Comparison of ENCODE assay signal across 10 mouse cellular contexts in genomic region chr3:121954421-121954820, GRCm38 (mm10). TPM values are rescaled to one million over a fixed set of nuclear protein-coding genes. Genes with fewer than 3 reads are reported as not detected.
A peak's percentile ranks its signal among the peaks of the same experiment; 100 is the strongest.
DNase-seq lines count a peak whose midpoint lies in the region; ATAC-seq and TF ChIP-seq lines count a peak whose summit lies in the region.
"Had no signal": no experiment of that assay in that cellular context is flagged by ENCODE, and none has a peak within 500 bp of the region (broad histone marks: within the 10 kb centered on the region; RNA-seq: fewer than 3 reads in every experiment).

No protein-coding gene starts in this region.

- no peak overlapping the region for H3K27ac ChIP-seq in embryonic facial prominence, embryonic 10.5 days (replicated peaks)
- H3K27ac ChIP-seq in hindbrain, embryonic 13.5 days, result no peak overlapping the region
- H3K27ac ChIP-seq in liver, embryonic 14.5 days, result no peak overlapping the region

- no peak overlapping the region for H3K9ac ChIP-seq in hindbrain, embryonic 13.5 days
- no peak overlapping the region for H3K9ac ChIP-seq in liver, embryonic 14.5 days (replicated peaks)

- 49% methylated on average over 2 of the region's 2 CpGs for WGBS in embryonic facial prominence, embryonic 10.5 days
- WGBS in hindbrain, embryonic 13.5 days, result 52% methylated on average over 2 of the region's 2 CpGs
- WGBS in liver, embryonic 14.5 days (ENCODE audit: insufficient replicate concordance), result 53% methylated on average over 2 of the region's 2 CpGs

- no peak for TF ChIP-seq CTCF in liver, embryonic 14.5 days (IDR thresholded peaks at IDR 0.05; ENCODE audit: low read depth)

- H3K4me3 ChIP-seq in embryonic facial prominence, embryonic 10.5 days, result peak overlapping the region; percentile 80; the same call in 1 of the 2 replicates
- H3K4me3 ChIP-seq in hindbrain, embryonic 13.5 days, result peak overlapping the region; percentile 60; the same call in 1 of the 2 replicates
- no peak overlapping the region; a peak in 1 of 4 replicates for H3K4me3 ChIP-seq in liver, embryonic 14.5 days (ENCODE audit: insufficient read depth in 1 of 2, low read depth in 2 of 2, low read length in 2 of 2)

- H3K27me3 ChIP-seq in embryonic facial prominence, embryonic 10.5 days (replicated peaks; ENCODE audit: low read depth, poor library complexity, severe bottlenecking), result peaks cover 41% of the 10 kb centered on the region
- peaks cover 41% of the 10 kb centered on the region for H3K27me3 ChIP-seq in hindbrain, embryonic 13.5 days
- H3K27me3 ChIP-seq in liver, embryonic 14.5 days (ENCODE audit: control insufficient read depth, insufficient read depth, low read length), result peaks cover 20% of the 10 kb centered on the region

- peak overlapping the region; percentile 83 for H3K4me2 ChIP-seq in hindbrain, embryonic 13.5 days
- peak overlapping the region; percentile 65 for H3K4me2 ChIP-seq in liver, embryonic 14.5 days (ENCODE audit: low read depth)

- TF ChIP-seq EP300 in liver, embryonic 14.5 days (IDR thresholded peaks at IDR 0.05; ENCODE audit: low read depth), result no peak

- H3K4me1 ChIP-seq in embryonic facial prominence, embryonic 10.5 days, result peaks cover 15% of the 10 kb centered on the region
- H3K4me1 ChIP-seq in hindbrain, embryonic 13.5 days (replicated peaks), result peaks cover 11% of the 10 kb centered on the region
- 0 out of 4 replicates have a peak, but pooled peaks cover 0 to 2% of the 10 kb centered on the region in 2 experiments for H3K4me1 ChIP-seq in liver, embryonic 14.5 days (replicated peaks; ENCODE audit: control insufficient read depth in 2 of 2, insufficient read depth in 2 of 2, low read length in 1 of 2)

- ATAC-seq in hindbrain, embryonic 13.5 days (ENCODE audit: low FRiP score), result no peak
- no peak for ATAC-seq in liver, embryonic 14.5 days (ENCODE audit: insufficient read depth)

- DNase-seq in kidney, adult 9 months, result peak; percentile 35
- no peak for DNase-seq in kidney, postnatal 10 days
- no peak for DNase-seq in embryonic facial prominence, embryonic 10.5 days (ENCODE audit: low spot score)
- DNase-seq in liver, embryonic 14.5 days (ENCODE audit: low read depth in 3 of 3, low spot score in 3 of 3), result no peak
- DNase-seq in cerebellum, adult 9-10 months, result no peak
- no peak for DNase-seq in urinary bladder, postnatal 25 days (ENCODE audit: low spot score)
- DNase-seq in thymus, postnatal 36 days, result no peak
- DNase-seq: thymus, postnatal 14 days had no signal

- H3K36me3 ChIP-seq in embryonic facial prominence, embryonic 10.5 days (replicated peaks), result peaks cover 3% of the 10 kb centered on the region
- H3K36me3 ChIP-seq in hindbrain, embryonic 13.5 days, result no peaks in the 10 kb centered on the region
- no peaks in the 10 kb centered on the region for H3K36me3 ChIP-seq in liver, embryonic 14.5 days (replicated peaks; ENCODE audit: control insufficient read depth, insufficient read depth, low read depth)
- H3K36me3 ChIP-seq: G1E had no signal

- 0 out of 2 replicates have a peak, but pooled peaks cover 5% of the 10 kb centered on the region for H3K9me3 ChIP-seq in embryonic facial prominence, embryonic 10.5 days
- H3K9me3 ChIP-seq in hindbrain, embryonic 13.5 days, result no peaks in the 10 kb centered on the region
- no peaks in the 10 kb centered on the region for H3K9me3 ChIP-seq in liver, embryonic 14.5 days (ENCODE audit: control insufficient read depth, low read length)

RNA-seq across cellular contexts. Expression of gene Arhgap29, which starts 2.1 kb away (rescaled TPM):
- polyA plus RNA-seq in embryonic facial prominence, embryonic 10.5 days (2016; fragmentation: Nextera tagmentation; extraction: Ambion mirVana), result 40.9 and 46.9 TPM in 2 replicates
- polyA plus RNA-seq in hindbrain, embryonic 13.5 days (2015; fragmentation: Nextera tagmentation; extraction: Ambion mirVana), result 30.0 and 31.4 TPM in 2 replicates
- polyA plus RNA-seq in liver, embryonic 14.5 days (2012; rRNA removed), result 3.4 and 3.9 TPM in 2 replicates
- polyA plus RNA-seq in liver, embryonic 14.5 days (2014; fragmentation: Nextera tagmentation; extraction: Ambion mirVana), result 5.3 and 6.2 TPM in 2 replicates

Comparison
In these comparisons a context has a peak if more than half of its experiments do, and no peak if none do; other contexts are left out.
1. H3K4me3 ChIP-seq: peak in embryonic facial prominence, embryonic 10.5 days (single experiment) and hindbrain, embryonic 13.5 days (single experiment); none in liver, embryonic 14.5 days (0 of 2).